Mouse (Mus musculus) left cerebral cortex, postnatal 10 days (tissue): ENCODE data around the gene Tm4sf1. TPM values are rescaled to one million over a fixed set of nuclear protein-coding genes. Genes with fewer than 3 reads are reported as not detected.

Source experiments
- DNase-seq, 2 experiments: peaks; one replicate each; pipeline ENCODE4 v3.0.0; 2021 to 2022; ENCODE audit warnings: low spot score in 2 of 2, mixed read lengths in 1 of 2; ENCODE audit errors: extremely low spot score in 1 of 2
- intact Hi-C: fragments of 180-260 bp; cut with DNase I; formaldehyde crosslinking; loops from one replicate; pipeline ENCODE4 v1.15.1; 2025
- total RNA-seq, 2 experiments: library from RNA; stranded (reverse); gene quantifications; 2 replicates each; pipeline ENCODE4 v1.2.3; 2021

Gene Tm4sf1
- 10 to 100 TPM; 11.6 to 13.3 TPM for total RNA-seq

DNA sequence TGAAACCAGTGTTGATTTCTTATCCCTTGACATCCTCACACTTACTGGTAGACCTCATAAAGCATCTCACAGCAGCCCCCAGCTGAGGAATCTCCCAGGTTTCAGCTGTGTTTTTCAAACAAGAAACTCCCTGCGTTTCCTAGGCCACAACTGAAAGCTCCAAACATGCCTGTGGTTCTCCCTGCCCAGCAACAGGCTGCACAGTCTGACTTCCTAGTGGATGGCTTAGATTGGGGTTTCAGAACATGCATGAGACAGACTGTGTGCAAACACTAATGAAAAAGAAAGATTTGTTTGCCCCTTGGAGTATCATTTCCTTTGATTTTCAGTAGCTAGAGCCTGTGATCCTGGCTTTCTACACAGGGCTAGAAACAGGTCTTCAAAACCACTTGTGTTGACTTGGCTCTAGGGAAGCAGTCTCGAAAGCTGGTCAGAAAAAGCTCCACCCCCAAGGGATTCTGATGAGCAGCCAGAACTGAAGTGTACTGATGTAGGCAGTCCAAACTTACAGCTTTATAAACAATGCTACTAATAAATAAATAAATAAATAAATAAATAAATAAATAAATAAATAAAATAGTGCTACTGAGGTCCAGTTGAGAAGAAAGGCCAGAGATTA, at the start of gene Tm4sf1:
TSS of gene Tm4sf1 (minus strand) at position 68 of the 619 bp plus-strand sequence.
- no peak for DNase-seq
- intact Hi-C loops, result no loop called here

DNA sequence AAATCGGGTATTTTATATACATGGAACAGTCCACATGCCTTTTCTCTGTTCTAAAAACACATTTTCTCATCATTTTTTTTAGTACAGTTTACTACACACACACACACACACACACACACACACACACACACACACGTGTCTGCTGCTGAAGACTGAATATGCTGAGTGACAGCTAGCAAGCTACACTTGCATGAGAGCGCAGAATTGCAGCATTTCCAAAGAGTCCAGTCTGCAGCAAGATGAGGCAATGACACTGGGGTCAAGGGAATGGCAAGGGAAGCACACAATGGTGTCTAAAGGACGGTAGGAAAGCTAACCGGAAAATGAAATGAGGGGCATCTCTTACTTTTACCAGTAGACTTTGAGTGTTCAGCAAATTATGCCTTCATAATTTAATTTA, 43.0 kb upstream of the Tm4sf1 start:
- no peak for DNase-seq
- intact Hi-C loops, result loop anchor here (5.0 kb wide), 1 partner anchor 102 kb away; no protein-coding TSS in a partner anchor

- intact Hi-C loops, result loop anchor here (5.0 kb wide), 1 partner anchor 103 kb away; no protein-coding TSS in a partner anchor
- DNase-seq, result peak in 1 of 2 experiments; percentile 29
Measured at GRCm38 (mm10) chr3:57343837-57344607, 42.2 kb upstream of the Tm4sf1 start.

DNA sequence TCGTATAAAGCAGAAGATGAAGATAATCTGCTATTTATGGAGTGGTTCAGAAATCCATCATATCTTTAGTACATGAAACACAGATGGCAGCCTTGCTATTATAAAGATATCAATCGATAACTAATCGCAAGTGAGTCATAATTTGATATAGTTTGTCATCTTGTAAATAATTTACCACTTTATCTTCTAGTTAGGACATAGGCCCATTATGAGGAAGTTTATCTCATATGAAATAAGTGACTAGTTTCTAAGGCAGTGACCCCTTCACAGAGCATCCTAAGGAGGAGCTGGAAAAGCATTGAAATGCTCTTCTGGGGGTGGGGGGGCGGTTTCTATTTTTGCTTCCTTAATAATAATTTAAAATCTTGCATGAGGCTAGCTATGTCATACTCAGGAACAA, 41.2 kb upstream of the Tm4sf1 start:
- no peak for DNase-seq
- intact Hi-C loops, result loop anchor here (5.0 kb wide), 1 partner anchor 104 kb away; no protein-coding TSS in a partner anchor

DNA sequence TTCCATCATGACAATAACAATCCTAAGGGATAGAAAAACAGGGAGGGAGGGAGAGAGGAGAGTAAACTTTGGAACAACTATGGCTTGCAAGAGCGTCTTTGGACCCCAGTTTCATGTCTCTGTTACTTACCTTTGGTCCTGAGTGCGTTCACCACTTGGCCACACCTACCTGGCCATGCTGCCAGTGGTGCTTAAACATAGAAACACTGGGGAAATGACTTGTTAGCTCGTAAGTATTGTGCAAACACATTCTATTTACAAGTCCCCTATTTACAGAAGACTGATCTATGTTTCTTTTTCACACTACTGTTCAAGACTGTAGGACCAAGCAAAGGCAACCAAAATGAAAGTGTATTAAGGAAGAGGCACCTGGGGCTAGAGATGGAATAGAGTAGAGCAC, 39.5 kb upstream of the Tm4sf1 start:
- intact Hi-C loops, result loop anchor here (5.0 kb wide), 1 partner anchor 106 kb away; no protein-coding TSS in a partner anchor
- no peak for DNase-seq

GRCm38 (mm10) chr3:57335080-57335815, 33.5 kb upstream of the Tm4sf1 start:
- intact Hi-C loops, result no loop called here
- peak in 1 of 2 experiments; percentile 43 for DNase-seq

DNA sequence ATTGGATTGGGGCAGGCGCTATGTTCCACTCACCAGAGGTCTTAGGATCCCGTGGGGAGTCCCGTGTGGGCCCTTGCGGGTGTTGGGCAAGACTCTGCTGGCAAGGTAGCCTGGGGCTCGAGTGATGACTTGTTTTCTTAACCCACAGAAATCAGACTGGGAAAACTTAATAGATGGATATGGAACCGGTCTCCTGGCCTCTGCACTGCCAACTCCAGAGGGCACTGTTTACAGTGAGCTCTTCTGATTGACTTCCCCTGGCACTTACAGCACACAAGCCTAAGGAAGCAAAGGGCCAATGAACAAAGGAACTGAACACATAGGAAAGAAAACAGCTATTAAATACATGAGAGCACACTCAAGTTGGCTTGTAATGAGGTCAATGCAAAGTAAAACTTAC, 26.2 kb upstream of the Tm4sf1 start:
- intact Hi-C loops, result loop anchor here (1.0 kb wide), 1 partner anchor 8 kb away; no protein-coding TSS in a partner anchor
- DNase-seq, result no peak

DNA sequence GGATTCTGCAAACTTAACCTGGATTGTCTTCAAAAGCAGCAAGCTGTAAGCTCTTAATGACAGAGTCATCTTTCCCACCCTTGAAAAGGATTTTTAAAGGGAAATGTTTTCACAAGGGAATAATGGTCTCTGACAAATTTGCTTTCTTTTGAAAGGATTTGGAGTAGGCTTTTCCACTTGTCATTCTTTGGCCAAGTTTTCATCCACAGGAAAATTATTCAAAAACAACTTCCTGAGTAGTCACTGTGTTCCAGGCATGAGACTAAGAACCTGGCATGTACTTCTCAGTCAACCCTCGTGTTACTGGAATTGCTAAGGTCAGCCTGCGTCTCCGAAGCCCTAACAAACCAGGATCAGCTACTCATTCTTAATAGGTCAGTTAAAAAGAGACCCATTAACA, 5.3 kb upstream of the Tm4sf1 start:
- intact Hi-C loops, result no loop called here
- DNase-seq, result no peak

DNA sequence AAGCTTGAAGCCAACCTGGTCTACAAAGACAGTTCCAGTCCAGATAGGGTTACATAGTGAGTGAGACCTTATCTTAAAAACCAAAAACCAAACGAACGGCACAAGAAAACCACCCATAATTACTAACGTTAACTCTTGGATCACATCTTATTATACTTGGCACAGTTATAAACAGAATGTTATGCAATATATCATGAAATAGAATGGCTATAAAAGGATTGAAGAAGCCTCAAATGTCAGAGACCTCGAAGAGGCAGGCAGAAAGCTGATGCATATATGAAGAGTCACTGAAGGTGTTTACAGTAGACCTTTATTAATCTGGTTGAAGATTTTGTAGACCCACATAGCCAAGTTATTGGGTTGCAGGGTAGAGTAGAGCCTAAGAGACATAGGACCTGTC, 3.8 kb upstream of the Tm4sf1 start:
- no peak for DNase-seq
- intact Hi-C loops, result no loop called here

DNA sequence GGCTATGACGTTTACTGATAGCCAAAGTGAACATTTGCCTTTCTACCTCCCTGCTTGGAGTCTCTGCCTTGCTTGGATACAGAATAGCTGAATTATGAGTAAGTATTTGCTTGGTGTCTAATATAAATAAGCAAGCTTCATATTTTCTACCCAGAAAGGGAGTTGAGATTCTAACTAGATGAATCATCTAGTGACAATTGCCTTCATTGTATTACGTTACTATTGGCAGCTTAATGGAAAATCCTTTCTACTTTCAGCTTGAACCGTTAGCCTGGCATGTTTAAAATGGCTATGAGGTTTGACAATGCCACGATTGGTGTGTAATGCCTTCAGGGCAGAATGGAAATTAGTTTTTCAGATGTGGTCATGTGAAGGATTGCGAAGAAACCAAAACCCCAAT, 2.7 kb upstream of the Tm4sf1 start:
- DNase-seq, result no peak
- intact Hi-C loops, result no loop called here

GRCm38 (mm10) chr3:57304050-57304449, 2.3 kb upstream of the Tm4sf1 start:
- intact Hi-C loops, result no loop called here
- no peak for DNase-seq

DNA sequence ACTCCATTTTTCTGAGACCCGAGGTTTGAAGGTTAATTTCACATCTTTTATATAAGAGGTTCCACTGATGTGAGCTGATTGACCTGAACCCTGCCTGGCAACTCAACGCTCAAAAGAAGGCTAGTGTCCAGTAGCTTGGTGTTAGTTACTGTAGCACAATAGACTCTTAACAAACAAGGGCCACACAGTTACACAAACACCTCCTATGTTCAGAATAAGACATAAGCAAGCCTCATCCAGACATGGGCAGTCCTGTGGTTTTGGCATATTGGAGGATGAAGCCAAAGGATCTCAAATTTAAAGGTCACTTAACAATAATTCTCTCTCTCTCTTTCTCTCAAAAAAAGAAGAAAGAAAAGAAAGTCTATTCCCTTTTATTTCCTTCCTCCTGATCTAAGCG, 1.7 kb upstream of the Tm4sf1 start:
- no peak for DNase-seq
- intact Hi-C loops, result no loop called here

DNA sequence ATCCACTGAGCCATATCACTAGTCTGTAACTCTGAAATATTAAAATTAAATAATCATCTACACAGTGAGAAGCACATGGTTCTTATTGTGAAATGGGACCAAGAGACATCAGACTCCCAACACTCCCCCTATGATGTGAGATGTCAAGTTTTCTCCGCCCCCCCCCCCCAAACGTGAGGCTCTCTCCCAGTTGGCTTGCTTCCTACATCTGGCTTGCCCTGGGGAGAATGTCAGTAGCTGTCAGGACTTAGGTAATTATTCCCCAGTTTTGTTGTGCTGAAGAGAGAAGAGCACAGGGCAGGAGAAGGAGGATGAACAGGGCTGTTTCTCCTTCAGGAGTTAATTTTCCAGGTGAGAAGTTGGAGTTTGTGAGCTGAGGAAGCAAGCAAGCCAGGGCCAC, 1.1 kb upstream of the Tm4sf1 start:
- no peak for DNase-seq
- intact Hi-C loops, result no loop called here

DNA sequence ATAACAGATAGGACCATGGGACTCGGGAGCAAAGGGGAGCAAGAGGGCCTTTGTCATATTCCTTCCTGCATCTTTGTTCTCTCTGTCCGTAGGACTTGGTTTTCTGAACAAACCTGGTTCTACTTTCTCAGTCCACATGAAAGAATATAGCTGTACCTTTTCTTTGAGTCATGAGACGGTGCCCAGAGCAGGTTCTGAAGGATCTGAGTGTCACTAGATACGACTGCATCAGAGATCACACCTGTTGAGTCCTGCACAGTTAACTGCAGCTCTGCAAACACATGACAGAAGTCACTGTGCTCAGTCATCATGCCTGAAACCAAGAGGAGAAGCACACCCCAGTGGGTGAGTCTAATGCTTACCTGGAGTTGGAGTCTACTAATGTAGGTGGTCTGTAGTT, 422 bp downstream of the Tm4sf1 start:
- no peak for DNase-seq
- intact Hi-C loops, result no loop called here

GRCm38 (mm10) chr3:57297991-57298390, 3.8 kb downstream of the Tm4sf1 start:
- intact Hi-C loops, result no loop called here
- DNase-seq, result no peak

DNA sequence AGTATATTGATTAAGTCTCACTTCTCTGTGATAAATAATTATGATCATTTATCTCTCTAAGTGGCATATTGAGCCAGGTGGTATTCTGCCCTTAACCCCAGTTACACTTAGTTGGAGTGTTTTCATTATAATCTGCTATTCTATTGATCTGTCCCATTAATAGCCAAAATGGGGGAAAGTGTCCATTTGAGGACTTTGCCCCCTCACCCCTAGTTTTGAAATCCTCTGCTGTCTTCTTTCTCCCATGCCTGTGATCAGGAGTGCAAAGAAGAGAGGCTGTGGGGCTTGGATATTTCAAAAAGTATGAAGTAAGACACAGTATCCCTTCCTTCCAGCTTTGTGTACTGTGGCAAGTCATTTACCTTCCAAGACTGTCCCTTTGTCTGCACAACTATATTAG, 5.2 kb downstream of the Tm4sf1 start:
- intact Hi-C loops, result no loop called here
- DNase-seq, result no peak

DNA sequence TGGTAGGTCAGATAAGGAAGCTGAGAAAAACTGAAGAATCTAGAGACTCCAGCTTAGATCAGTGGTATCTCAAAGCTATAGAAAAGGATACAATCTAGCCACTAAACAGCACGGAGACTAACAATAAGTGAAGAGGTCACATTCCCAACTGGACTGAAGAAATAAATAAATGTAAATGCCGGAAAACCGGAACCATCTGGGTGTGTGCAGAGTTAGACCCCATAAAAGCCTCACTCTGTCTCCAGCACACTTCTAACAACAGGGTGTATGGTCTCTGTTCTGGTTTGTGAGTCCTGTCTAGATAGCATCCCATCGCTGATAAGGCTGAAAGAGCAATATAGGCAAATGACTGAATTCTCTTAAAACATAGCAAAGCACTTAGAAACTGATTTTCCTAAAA, 6.2 kb downstream of the Tm4sf1 start:
- DNase-seq, result no peak
- intact Hi-C loops, result no loop called here

DNA sequence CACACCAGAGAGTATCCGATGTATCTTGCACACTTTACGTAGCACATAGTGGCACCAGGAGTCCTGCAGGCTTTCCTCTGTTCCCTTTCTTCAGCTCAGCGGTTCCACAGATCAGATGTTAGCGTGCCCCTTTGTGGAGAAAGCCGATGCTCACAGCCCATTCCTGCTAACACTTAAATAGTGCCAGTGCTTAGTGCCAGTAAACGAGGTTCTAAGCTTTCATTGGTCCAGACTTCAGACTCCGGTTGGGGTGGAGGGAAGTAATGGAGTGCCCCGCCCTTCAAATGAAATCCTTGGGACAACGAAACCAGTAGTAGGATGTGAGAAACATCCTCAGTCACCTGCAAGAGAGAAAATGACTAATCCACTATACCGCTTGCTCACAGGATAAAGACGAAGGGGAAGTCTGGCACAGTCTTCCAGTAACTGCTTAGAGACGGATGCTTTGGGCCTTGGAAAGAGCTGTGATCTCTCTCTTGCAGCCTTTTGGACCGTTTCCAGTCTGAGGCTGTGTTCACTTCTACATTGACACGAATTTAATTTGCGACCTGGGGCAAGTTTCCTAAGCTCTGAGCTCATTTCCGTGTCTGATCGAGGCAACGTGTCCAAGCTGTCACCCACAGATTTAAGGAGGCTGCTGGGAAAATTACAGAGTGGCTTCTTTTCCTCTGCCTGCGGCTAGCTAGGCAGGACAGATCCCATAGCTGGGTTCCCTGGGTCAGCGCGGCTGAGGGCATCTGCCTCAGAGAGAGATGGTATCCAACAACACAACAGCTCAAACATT, 6.9 kb downstream of the Tm4sf1 start:
- intact Hi-C loops, result no loop called here
- DNase-seq, result peak in 1 of 2 experiments; percentile 32

DNA sequence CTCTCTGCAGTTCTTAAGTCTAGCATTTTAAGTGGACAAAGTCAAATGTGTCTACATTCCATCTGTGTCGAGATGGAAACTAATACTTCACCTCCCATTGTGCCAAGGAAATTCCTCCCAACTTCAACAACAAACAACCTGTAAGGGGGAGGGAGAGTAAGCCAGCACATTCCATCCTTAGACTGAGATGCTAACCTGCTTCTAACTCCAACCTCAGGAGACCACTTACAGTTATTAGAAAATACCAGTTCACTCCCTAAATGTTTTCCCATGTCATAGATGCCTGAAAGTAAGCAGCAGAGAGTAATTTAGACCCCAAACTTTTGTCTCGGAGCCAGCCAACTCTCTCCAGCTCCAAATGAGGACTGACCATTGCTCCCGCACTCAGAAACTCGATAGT, 7.9 kb downstream of the Tm4sf1 start:
- no peak for DNase-seq
- intact Hi-C loops, result no loop called here
